Mouse (Mus musculus) gastrocnemius, adult 18-20 months (tissue): Measurements from ENCODE around the gene Ppp1r3e. TPM values are rescaled to one million over a fixed set of nuclear protein-coding genes. Genes with fewer than 3 reads are reported as not detected.

Experiments
- total RNA-seq, 2 experiments: library from RNA; stranded (reverse); gene quantifications; 2 replicates each; pipeline ENCODE4 v1.2.3; 2021

The Ppp1r3e gene
- total RNA-seq, 2 experiments from 2014 or later = 2.4 to 4.5 TPM

Other genes with a start within 250 kb of the Ppp1r3e start
- gene Gm17606, start 236.6 kb downstream of the Ppp1r3e start, total RNA-seq = not detected
- gene Cdh24, start 236.2 kb downstream of the Ppp1r3e start, total RNA-seq = under 1 TPM; 0.07 to 0.11 TPM
- gene 1700123O20Rik, start 191.3 kb downstream of the Ppp1r3e start, total RNA-seq = 10 to 100 TPM in 1 of 2 experiments, 1 to 10 TPM in 1; 7.8 to 10.6 TPM
- gene Acin1, start 190.6 kb downstream of the Ppp1r3e start, total RNA-seq = 10 to 100 TPM; 62.6 to 72.6 TPM
- not detected for gene Gm29776, start 178.7 kb downstream of the Ppp1r3e start, total RNA-seq
- gene Cebpe, start 165.4 kb downstream of the Ppp1r3e start, total RNA-seq = not detected
- gene Slc7a8, start 95.6 kb downstream of the Ppp1r3e start, total RNA-seq = 10 to 100 TPM; 10.7 to 24.4 TPM
- 1 to 10 TPM; 3.0 to 4.1 TPM for gene Rnf212b, start 63.4 kb downstream of the Ppp1r3e start, total RNA-seq
- gene Homez, start 6.6 kb downstream of the Ppp1r3e start, total RNA-seq = 1 to 10 TPM; 4.3 to 5.1 TPM
- gene Bcl2l2, start 5.8 kb upstream of the Ppp1r3e start, total RNA-seq = 10 to 100 TPM; 22.3 to 27.3 TPM
- 1 to 10 TPM; 2.9 to 3.0 TPM for gene Gm20521, start 5.9 kb upstream of the Ppp1r3e start, total RNA-seq
- 10 to 100 TPM; 46.1 to 51.0 TPM for gene Pabpn1, start 14.9 kb upstream of the Ppp1r3e start, total RNA-seq
- 1 to 10 TPM; 1.2 to 1.3 TPM for gene Slc22a17, start 35.6 kb upstream of the Ppp1r3e start, total RNA-seq
- 1 to 10 TPM in 1 of 2 experiments, under 1 TPM in 1; 0.78 to 1.5 TPM for gene Efs, start 48.6 kb upstream of the Ppp1r3e start, total RNA-seq
- not detected for gene Il25, start 55.1 kb upstream of the Ppp1r3e start, total RNA-seq
- under 1 TPM in 1 of 2 experiments, not detected in 1; 0.50 TPM for gene Cmtm5, start 58.7 kb upstream of the Ppp1r3e start, total RNA-seq
- gene Myh6, start 89.4 kb upstream of the Ppp1r3e start, total RNA-seq = 100 to 1,000 TPM; 174 to 189 TPM
- not detected for gene Gm17428, start 99.4 kb upstream of the Ppp1r3e start, total RNA-seq
- gene Myh7, start 117.1 kb upstream of the Ppp1r3e start, total RNA-seq = 100 to 1,000 TPM; 739 to 933 TPM
- 10 to 100 TPM; 18.4 to 19.0 TPM for gene Ngdn, start 137.9 kb upstream of the Ppp1r3e start, total RNA-seq
- 1 to 10 TPM; 4.9 to 5.6 TPM for gene Zfhx2, start 214.8 kb upstream of the Ppp1r3e start, total RNA-seq
- gene Thtpa, start 217.2 kb upstream of the Ppp1r3e start, total RNA-seq = 10 to 100 TPM; 12.1 to 14.8 TPM
- 1 to 10 TPM; 4.2 to 4.9 TPM for gene Ap1g2, start 229.0 kb upstream of the Ppp1r3e start, total RNA-seq
- gene Jph4, start 239.4 kb upstream of the Ppp1r3e start, total RNA-seq = under 1 TPM; 0.07 to 0.11 TPM